21 mouse cellular contexts compared by ENCODE assay signal in genomic region chr6:114991909-114992308, GRCm38 (mm10). TPM values are rescaled to one million over a fixed set of nuclear protein-coding genes. Genes with fewer than 3 reads are reported as not detected.
DNase-seq lines count a peak whose midpoint lies in the region; ATAC-seq and TF ChIP-seq lines count a peak whose summit lies in the region.
"Had no signal": no experiment of that assay in that cellular context is flagged by ENCODE, and none has a peak within 500 bp of the region (broad histone marks: within the 10 kb centered on the region; RNA-seq: fewer than 3 reads in every experiment).

No protein-coding gene starts in this region.

- peak; percentile 51 for ATAC-seq in CD4-positive, CD25-positive, alpha-beta regulatory T cell, adult 4 months
- no peak for ATAC-seq in forebrain, embryonic 15.5 days (replicated peaks)
- ATAC-seq: forebrain, embryonic 14.5 days; forebrain, postnatal 0 days had no signal

- H3K4me1 ChIP-seq in CH12.LX (ENCODE audit: control insufficient read depth in 1 of 2, insufficient read depth in 2 of 2) = peaks cover 40 to 68% of the 10 kb centered on the region in 2 experiments
- H3K4me1 ChIP-seq in forebrain, embryonic 15.5 days = peaks cover 3% of the 10 kb centered on the region; the same call in 1 of the 2 replicates

- peaks cover 2 to 18% of the 10 kb centered on the region in 2 experiments for H3K36me3 ChIP-seq in CH12.LX (replicated peaks in 1 of 2; ENCODE audit: control insufficient read depth in 1 of 2, insufficient read depth in 1 of 2, low read length in 1 of 2)
- H3K36me3 ChIP-seq in splenic B cell, adult 2 months (ENCODE audit: control insufficient read depth, insufficient read depth, low read length, poor library complexity, severe bottlenecking) = no peaks in the 10 kb centered on the region
- H3K36me3 ChIP-seq in forebrain, embryonic 15.5 days = no peaks in the 10 kb centered on the region
- H3K36me3 ChIP-seq: embryonic facial prominence, embryonic 12.5 days; forebrain, embryonic 10.5 days; forebrain, embryonic 12.5 days had no signal

- peak; percentile 79 for DNase-seq in CH12.LX (ENCODE audit: extremely low read depth)
- peak; percentile 25 for DNase-seq in splenic B cell, adult 2 months (ENCODE audit: low read depth, low spot score)
- DNase-seq in layer of hippocampus, adult 9-11 months = no peak
- DNase-seq: adrenal gland, adult 2 months; adrenal gland, postnatal 10 days; adrenal gland, postnatal 25 days; cerebellum, adult 11 months; cerebellum, adult 18-20 months; cerebellum, adult 8-10 months; cerebellum, adult 9-11 months; cerebellum, postnatal 14 days; cerebellum, postnatal 36 days; embryo, embryonic 11 days; forebrain, postnatal 0 days had no signal

- no peak for TF ChIP-seq RAD21 in CH12.LX (IDR thresholded peaks at IDR 0.05; ENCODE audit: low read depth, low read length)

- H3K4me2 ChIP-seq in CH12.LX (ENCODE audit: insufficient read depth, low read depth, poor library complexity, severe bottlenecking) = peak overlapping the region; percentile 27; the same call in 1 of the 2 replicates
- H3K4me2 ChIP-seq in forebrain, embryonic 15.5 days (replicated peaks) = no peak overlapping the region
- H3K4me2 ChIP-seq: embryonic facial prominence, embryonic 12.5 days; forebrain, embryonic 12.5 days had no signal

- H3K4me3 ChIP-seq in CH12.LX (replicated peaks in 1 of 3; ENCODE audit: low read depth in 2 of 3, low read length in 2 of 3, poor library complexity in 1 of 3) = no peak overlapping the region
- no peak overlapping the region for H3K4me3 ChIP-seq in forebrain, embryonic 15.5 days
- H3K4me3 ChIP-seq: embryonic facial prominence, embryonic 12.5 days; erythroblast, embryonic 14.5 days; forebrain, embryonic 10.5 days; forebrain, embryonic 12.5 days had no signal

- peak; percentile 48; the same call in 1 of the 2 replicates for TF ChIP-seq POLR2A in CH12.LX (IDR thresholded peaks at IDR 0.05; ENCODE audit: low read depth, low read length)

- H3K79me2 ChIP-seq in CH12.LX (replicated peaks; ENCODE audit: control insufficient read depth, extremely low read depth, insufficient read depth, poor library complexity, severe bottlenecking) = no peaks in the 10 kb centered on the region

- WGBS in forebrain, embryonic 15.5 days = 74% methylated on average over 4 of the region's 4 CpGs

- H3K27me3 ChIP-seq in CH12.LX (replicated peaks) = no peaks in the 10 kb centered on the region
- H3K27me3 ChIP-seq in splenic B cell, adult 2 months (ENCODE audit: control insufficient read depth, insufficient read depth, low read length, poor library complexity, severe bottlenecking) = no peaks in the 10 kb centered on the region
- H3K27me3 ChIP-seq in forebrain, embryonic 15.5 days = no peaks in the 10 kb centered on the region
- H3K27me3 ChIP-seq: embryonic facial prominence, embryonic 12.5 days; forebrain, embryonic 12.5 days had no signal

- H3K9me3 ChIP-seq in CH12.LX (replicated peaks; ENCODE audit: low read length) = peaks cover 5% of the 10 kb centered on the region
- H3K9me3 ChIP-seq in forebrain, embryonic 15.5 days = no peaks in the 10 kb centered on the region
- H3K9me3 ChIP-seq: embryonic facial prominence, embryonic 12.5 days; forebrain, embryonic 10.5 days had no signal

- peak; percentile 76 for TF ChIP-seq EP300 in CH12.LX (IDR thresholded peaks at IDR 0.05; ENCODE audit: low read length)

- peak overlapping the region; percentile 37; the same call in 1 of the 2 replicates for H3K9ac ChIP-seq in CH12.LX (ENCODE audit: insufficient read depth, low read depth)
- no peak overlapping the region for H3K9ac ChIP-seq in forebrain, embryonic 15.5 days (replicated peaks)
- H3K9ac ChIP-seq: embryonic facial prominence, embryonic 12.5 days; forebrain, embryonic 12.5 days; forebrain, postnatal 0 days had no signal

- H3K27ac ChIP-seq in CH12.LX (ENCODE audit: insufficient read depth, low read depth) = peak overlapping the region; percentile 64
- no peak overlapping the region for H3K27ac ChIP-seq in forebrain, embryonic 15.5 days (replicated peaks)
- H3K27ac ChIP-seq: embryonic facial prominence, embryonic 12.5 days; forebrain, embryonic 10.5 days; forebrain, embryonic 12.5 days had no signal

- no peak for TF ChIP-seq CTCF in CH12.LX (conservative IDR thresholded peaks at IDR 0.05 in 1 of 2, IDR thresholded peaks at IDR 0.05 in 1 of 2; ENCODE audit: low read depth in 2 of 2, low read length in 2 of 2)

- dilution Hi-C loops in CH12.LX (cut with MboI; ENCODE audit: extremely low pct_ligation_motif_present, extremely low pct_unique_long_range_greater_than_20kb, low sequenced_read_pairs) = no loop called here

- in situ Hi-C loops in CH12.LX (cut with MboI; ENCODE audit: low pct_ligation_motif_present, low pct_unique_long_range_greater_than_20kb, low sequenced_read_pairs) = no loop called here

TF ChIP-seq in CH12.LX, 34 proteins besides CTCF, POLR2A, EP300 and RAD21:
- no peak for TF ChIP-seq CHD1 (IDR thresholded peaks at IDR 0.05; ENCODE audit: low read depth, low read length)
- peak; percentile 42; the same call in 1 of the 2 replicates for TF ChIP-seq SIN3A (IDR thresholded peaks at IDR 0.05; ENCODE audit: low read length)
- no peak for TF ChIP-seq POLR2AphosphoS2 (IDR thresholded peaks at IDR 0.05; ENCODE audit: low read depth, low read length)
- TF ChIP-seq SMC3 (IDR thresholded peaks at IDR 0.05; ENCODE audit: low read depth, low read length) = no peak
- peak; percentile 44; the same call in 1 of the 2 replicates for TF ChIP-seq MXI1 (IDR thresholded peaks at IDR 0.05; ENCODE audit: low read depth, low read length)
- TF ChIP-seq TBP (conservative IDR thresholded peaks at IDR 0.05; ENCODE audit: low read depth, low read length) = 0 out of 2 replicates have a peak, but pooled peaks have one; percentile 19
- no peak for TF ChIP-seq ZKSCAN1 (IDR thresholded peaks at IDR 0.05; ENCODE audit: borderline replicate concordance, low read depth, low read length)
- TF ChIP-seq UBTF (IDR thresholded peaks at IDR 0.05; ENCODE audit: low read depth, low read length) = no peak
- TF ChIP-seq RCOR1 (conservative IDR thresholded peaks at IDR 0.05; ENCODE audit: low read depth, low read length) = no peak
- TF ChIP-seq IRF4 (IDR thresholded peaks at IDR 0.05; ENCODE audit: low read depth, low read length) = peak; percentile 75; the same call in 1 of the 2 replicates
- TF ChIP-seq MYC (IDR thresholded peaks at IDR 0.05; ENCODE audit: low read depth, low read length) = no peak
- TF ChIP-seq USF1 (IDR thresholded peaks at IDR 0.05; ENCODE audit: low read depth, low read length) = no peak
- peak; percentile 59; the same call in 1 of the 2 replicates for TF ChIP-seq MAZ (IDR thresholded peaks at IDR 0.05; ENCODE audit: low read depth, low read length)
- TF ChIP-seq USF2 (conservative IDR thresholded peaks at IDR 0.05; ENCODE audit: low read depth, low read length) = no peak
- no peak for TF ChIP-seq GABPA (IDR thresholded peaks at IDR 0.05; ENCODE audit: insufficient replicate concordance, low read depth, low read length)
- 0 out of 2 replicates have a peak, but pooled peaks have one; percentile 19 for TF ChIP-seq MAX (IDR thresholded peaks at IDR 0.05; ENCODE audit: low read length)
- TF ChIP-seq KAT2A (IDR thresholded peaks at IDR 0.05; ENCODE audit: insufficient replicate concordance, low read length) = no peak
- no peak for TF ChIP-seq JUN (IDR thresholded peaks at IDR 0.05; ENCODE audit: insufficient read depth, low read depth, low read length)
- no peak for TF ChIP-seq E2F4 (IDR thresholded peaks at IDR 0.05; ENCODE audit: insufficient replicate concordance, low read depth, low read length)
- peak; percentile 88 for TF ChIP-seq BHLHE40 (IDR thresholded peaks at IDR 0.05; ENCODE audit: low read depth, low read length)
- peak; percentile 40 for TF ChIP-seq HCFC1 (IDR thresholded peaks at IDR 0.05; ENCODE audit: low read depth, low read length)
- TF ChIP-seq PAX5 (IDR thresholded peaks at IDR 0.05; ENCODE audit: low read length) = no peak
- no peak for TF ChIP-seq ZMIZ1 (IDR thresholded peaks at IDR 0.05; ENCODE audit: low read depth, low read length)
- TF ChIP-seq NELFE (IDR thresholded peaks at IDR 0.05; ENCODE audit: low read depth, low read length) = no peak
- no peak for TF ChIP-seq CHD2 (IDR thresholded peaks at IDR 0.05; ENCODE audit: low read length)
- no peak for TF ChIP-seq ZC3H11A (IDR thresholded peaks at IDR 0.05; ENCODE audit: low read depth, low read length)
- TF ChIP-seq ETS1 (conservative IDR thresholded peaks at IDR 0.05; ENCODE audit: low read depth, low read length) = peak; percentile 69
- TF ChIP-seq ZNF384 (IDR thresholded peaks at IDR 0.05; ENCODE audit: low read depth, low read length) = peak; percentile 81
- TF ChIP-seq ELF1 (IDR thresholded peaks at IDR 0.05; ENCODE audit: low read depth, low read length) = no peak
- peak; percentile 71; the same call in 1 of the 2 replicates for TF ChIP-seq TCF12 (IDR thresholded peaks at IDR 0.05; ENCODE audit: low read depth, low read length)
- TF ChIP-seq NRF1 (IDR thresholded peaks at IDR 0.05; ENCODE audit: low read depth, low read length) = 0 out of 2 replicates have a peak, but pooled peaks have one; percentile 21
- TF ChIP-seq MEF2A (IDR thresholded peaks at IDR 0.05; ENCODE audit: borderline replicate concordance, low read depth, low read length) = peak; percentile 45; the same call in 1 of the 2 replicates
- no peak for TF ChIP-seq MAFK (IDR thresholded peaks at IDR 0.05; ENCODE audit: insufficient replicate concordance, low read length)
- no peak for TF ChIP-seq JUND (conservative IDR thresholded peaks at IDR 0.05; ENCODE audit: low read depth, low read length)
TF ChIP-seq in CH12.LX: peak in this region for 13.

RNA-seq across cellular contexts. Expression of gene Vgll4, which starts 22.1 kb away (rescaled TPM):
- polyA plus RNA-seq in CD4-positive, CD25-positive, alpha-beta regulatory T cell, adult 4 months (2017; shearing (Covaris generic)) = 100 to 1,000 TPM; 171 to 233 TPM
- total RNA-seq in CH12.LX (2012; rRNA removed) (73.7 and 85.1 TPM in 2 replicates), CH12.LX (2014; rRNA removed) (29.3 and 34.6 TPM in 2 replicates)
- 32.4 and 37.3 TPM in 2 replicates for polyA plus RNA-seq in CH12.LX (2012; ENCODE audit: insufficient read length, low read depth)
- polyA plus RNA-seq in forebrain, embryonic 15.5 days (2015; fragmentation: Nextera tagmentation; extraction: Ambion mirVana) = 83.1 and 88.6 TPM in 2 replicates

RNA-seq across cellular contexts. Expression of gene Tamm41, which starts 45.8 kb away (rescaled TPM):
- polyA plus RNA-seq in CD4-positive, CD25-positive, alpha-beta regulatory T cell, adult 4 months (2017; shearing (Covaris generic)) = 10 to 100 TPM; 32.4 to 33.0 TPM
- total RNA-seq in CH12.LX (2012; rRNA removed) (29.3 and 43.3 TPM in 2 replicates), CH12.LX (2014; rRNA removed) (39.8 and 40.5 TPM in 2 replicates)
- 40.4 and 41.1 TPM in 2 replicates for polyA plus RNA-seq in CH12.LX (2012; ENCODE audit: insufficient read length, low read depth)
- 61.2 and 68.0 TPM in 2 replicates for polyA plus RNA-seq in forebrain, embryonic 15.5 days (2015; fragmentation: Nextera tagmentation; extraction: Ambion mirVana)
